ENCODE assay signal across 8 mouse cellular contexts in genomic region chr7:110121516-110122288, GRCm38 (mm10). TPM values are rescaled to one million over a fixed set of nuclear protein-coding genes. Genes with fewer than 3 reads are reported as not detected.
DNase-seq lines count a peak whose midpoint lies in the region; ATAC-seq and TF ChIP-seq lines count a peak whose summit lies in the region.

Gene Wee1 (plus strand): TSS chr7:110122046.

- WGBS in heart, embryonic 15.5 days, result under 1% methylated on average over 81 of the region's 81 CpGs
- under 1% methylated on average over 81 of the region's 81 CpGs for WGBS in liver, embryonic 14.5 days (ENCODE audit: insufficient replicate concordance)
- under 1% methylated on average over 81 of the region's 81 CpGs for WGBS in neural tube, embryonic 11.5 days
- WGBS in stomach, postnatal 0 days, result under 1% methylated on average over 76 of the region's 81 CpGs

- no peak for TF ChIP-seq CTCF in liver, embryonic 14.5 days (IDR thresholded peaks at IDR 0.05; ENCODE audit: low read depth)
- TF ChIP-seq CTCF in stomach, postnatal 0 days (IDR thresholded peaks at IDR 0.05; ENCODE audit: low read depth), result no peak

- no peaks in the 10 kb centered on the region for H3K9me3 ChIP-seq in heart, embryonic 15.5 days (replicated peaks)
- H3K9me3 ChIP-seq in liver, embryonic 14.5 days (ENCODE audit: control insufficient read depth, low read length), result no peaks in the 10 kb centered on the region
- H3K9me3 ChIP-seq in neural tube, embryonic 11.5 days (ENCODE audit: control insufficient read depth, low read length), result no peaks in the 10 kb centered on the region
- H3K9me3 ChIP-seq in stomach, postnatal 0 days (ENCODE audit: control insufficient read depth, low read length), result no peaks in the 10 kb centered on the region

- peak within 1 kb of the TSS; percentile 97 for H3K27ac ChIP-seq in brown adipose tissue, adult 24 weeks (replicated peaks; ENCODE audit: low read depth, low read length)
- peak within 1 kb of the TSS; percentile 98 for H3K27ac ChIP-seq in heart, embryonic 15.5 days
- H3K27ac ChIP-seq in liver, embryonic 14.5 days, result peak within 1 kb of the TSS; percentile 85
- peak within 1 kb of the TSS; percentile 89 for H3K27ac ChIP-seq in neural tube, embryonic 11.5 days (ENCODE audit: low read depth, low read length)
- peak within 1 kb of the TSS; percentile 95 for H3K27ac ChIP-seq in stomach, postnatal 0 days (replicated peaks)

- no peaks in the 10 kb centered on the region for H3K36me3 ChIP-seq in heart, embryonic 15.5 days
- peaks cover 6% of the 10 kb centered on the region for H3K36me3 ChIP-seq in liver, embryonic 14.5 days (replicated peaks; ENCODE audit: control insufficient read depth, insufficient read depth, low read depth)
- H3K36me3 ChIP-seq in neural tube, embryonic 11.5 days (ENCODE audit: control insufficient read depth, insufficient read depth, low read length), result no peaks in the 10 kb centered on the region
- H3K36me3 ChIP-seq in stomach, postnatal 0 days (ENCODE audit: control insufficient read depth, insufficient read depth, low read length), result no peaks in the 10 kb centered on the region

- H3K4me2 ChIP-seq in heart, embryonic 15.5 days, result peak within 1 kb of the TSS; percentile 66
- peak within 1 kb of the TSS; percentile 90 for H3K4me2 ChIP-seq in liver, embryonic 14.5 days (ENCODE audit: low read depth)
- peak within 1 kb of the TSS; percentile 62 for H3K4me2 ChIP-seq in neural tube, embryonic 11.5 days (ENCODE audit: low read depth)
- peak within 1 kb of the TSS; percentile 87 for H3K4me2 ChIP-seq in stomach, postnatal 0 days (replicated peaks; ENCODE audit: low read depth)

- TF ChIP-seq EP300 in liver, embryonic 14.5 days (IDR thresholded peaks at IDR 0.05; ENCODE audit: low read depth), result 0 out of 2 replicates have a peak, but pooled peaks have one; percentile 3
- TF ChIP-seq EP300 in stomach, postnatal 0 days (optimal IDR thresholded peaks at IDR 0.05), result peak; percentile 51

- no peaks in the 10 kb centered on the region for H3K27me3 ChIP-seq in heart, embryonic 15.5 days
- no peaks in the 10 kb centered on the region for H3K27me3 ChIP-seq in liver, embryonic 14.5 days (ENCODE audit: control insufficient read depth, insufficient read depth, low read length)
- no peaks in the 10 kb centered on the region for H3K27me3 ChIP-seq in neural tube, embryonic 11.5 days (ENCODE audit: control insufficient read depth, insufficient read depth, low read length)
- H3K27me3 ChIP-seq in stomach, postnatal 0 days (ENCODE audit: control insufficient read depth, insufficient read depth, low read length), result no peaks in the 10 kb centered on the region

- peak; percentile 98 for DNase-seq in CD4-positive, CD25-positive, alpha-beta regulatory T cell, adult 2 months (ENCODE audit: low read depth, low spot score)
- DNase-seq in fibroblast of lung, adult 2 months (ENCODE audit: low read depth), result peak; percentile 95
- DNase-seq in kidney, postnatal 25 days, result peak; percentile 97 to 99
- peak; percentile 96 to 97 (median 97) for DNase-seq in liver, embryonic 14.5 days (ENCODE audit: low read depth in 3 of 3, low spot score in 3 of 3)
- DNase-seq in neural tube, embryonic 11.5 days (ENCODE audit: low spot score), result peak; percentile 99
- DNase-seq in stomach, postnatal 0 days (ENCODE audit: low spot score), result peak; percentile 100

- peak within 1 kb of the TSS; percentile 94 for H3K9ac ChIP-seq in heart, embryonic 15.5 days
- peak within 1 kb of the TSS; percentile 93 for H3K9ac ChIP-seq in liver, embryonic 14.5 days (replicated peaks)
- peak within 1 kb of the TSS; percentile 88 for H3K9ac ChIP-seq in neural tube, embryonic 11.5 days (ENCODE audit: low read length)
- peak within 1 kb of the TSS; percentile 90 for H3K9ac ChIP-seq in stomach, postnatal 0 days (ENCODE audit: low read length)

- H3K4me3 ChIP-seq in brown adipose tissue, adult 24 weeks (ENCODE audit: insufficient read depth, low read depth, low read length), result peak within 1 kb of the TSS; percentile 74
- H3K4me3 ChIP-seq in heart, embryonic 15.5 days, result peak within 1 kb of the TSS; percentile 98
- peak within 1 kb of the TSS; percentile 95 to 97 for H3K4me3 ChIP-seq in liver, embryonic 14.5 days (ENCODE audit: insufficient read depth in 1 of 2, low read depth in 2 of 2, low read length in 2 of 2)
- peak within 1 kb of the TSS; percentile 95 for H3K4me3 ChIP-seq in neural tube, embryonic 11.5 days (ENCODE audit: low read depth, low read length)
- peak within 1 kb of the TSS; percentile 90 for H3K4me3 ChIP-seq in stomach, postnatal 0 days (ENCODE audit: low read depth, low read length)

- H3K4me1 ChIP-seq in brown adipose tissue, adult 24 weeks (ENCODE audit: control insufficient read depth, insufficient read depth, insufficient read length, low read length), result peaks cover 14% of the 10 kb centered on the region; the same call in 1 of the 2 replicates
- H3K4me1 ChIP-seq in heart, embryonic 15.5 days (replicated peaks), result peaks cover 26% of the 10 kb centered on the region
- H3K4me1 ChIP-seq in liver, embryonic 14.5 days (replicated peaks; ENCODE audit: control insufficient read depth in 2 of 2, insufficient read depth in 2 of 2, low read length in 1 of 2), result peaks cover 4 to 14% of the 10 kb centered on the region in 2 experiments
- H3K4me1 ChIP-seq in neural tube, embryonic 11.5 days (ENCODE audit: control insufficient read depth, insufficient read depth, low read length), result no peaks in the 10 kb centered on the region
- H3K4me1 ChIP-seq in stomach, postnatal 0 days (replicated peaks; ENCODE audit: control insufficient read depth, insufficient read depth), result no peaks in the 10 kb centered on the region; the same call in 1 of the 2 replicates

- ATAC-seq in heart, embryonic 15.5 days (replicated peaks; ENCODE audit: insufficient number of reproducible peaks, insufficient read depth, low FRiP score, low read depth), result peak; percentile 97
- ATAC-seq in liver, embryonic 14.5 days (ENCODE audit: insufficient read depth), result peak; percentile 95
- ATAC-seq in neural tube, embryonic 11.5 days (ENCODE audit: insufficient read depth, low FRiP score, low TSS enrichment), result peak; percentile 98
- ATAC-seq in stomach, postnatal 0 days (ENCODE audit: low FRiP score, low TSS enrichment), result peak; percentile 97

RNA-seq across cellular contexts. Expression of gene Wee1, which starts in this region (rescaled TPM):
- 3.9 and 4.2 TPM in 2 replicates for polyA plus RNA-seq in brown adipose tissue, adult 24 weeks (2012; ENCODE audit: insufficient read depth, insufficient read length, missing spikeins)
- 22.5 and 25.5 TPM in 2 replicates for polyA plus RNA-seq in heart, embryonic 15.5 days (2015; fragmentation: Nextera tagmentation; extraction: Ambion mirVana)
- 7.1 and 8.8 TPM in 2 replicates for polyA plus RNA-seq in liver, embryonic 14.5 days (2012; rRNA removed)
- polyA plus RNA-seq in liver, embryonic 14.5 days (2014; fragmentation: Nextera tagmentation; extraction: Ambion mirVana), result 8.1 and 9.4 TPM in 2 replicates
- 30.6 and 31.6 TPM in 2 replicates for polyA plus RNA-seq in neural tube, embryonic 11.5 days (2014; fragmentation: Nextera tagmentation; extraction: Ambion mirVana)
- 14.5 and 16.6 TPM in 2 replicates for polyA plus RNA-seq in stomach, postnatal 0 days (2015; fragmentation: Nextera tagmentation; extraction: Ambion mirVana)

Comparison
In these comparisons a context has a peak if more than half of its experiments do, and no peak if none do; other contexts are left out.
1. Peak in every context shown above with its lines: DNase-seq, ATAC-seq, H3K4me3 ChIP-seq and H3K27ac ChIP-seq.